Mouse (Mus musculus) cerebral cortex, adult 2 months (tissue): ENCODE data around the gene Col4a2.

Experiments
- WGBS: fragments of 180-500 bp; shearing (Covaris S2); methylation state at CpG from one replicate; pipeline ENCODE4 v1.1.7; 2018; 5-methylcytosine and 5-hydroxymethylcytosine counted together

The Col4a2 gene

GRCm38 (mm10) chr8:11323681-11324080 is 11.1 kb downstream of the Col4a2 start:
- 68% methylated on average over 1 of the region's 1 CpGs for WGBS

- WGBS: 56% methylated on average over 6 of the region's 6 CpGs
Observed at GRCm38 (mm10) chr8:11324801-11325395, 12.3 kb downstream of the Col4a2 start.

DNA sequence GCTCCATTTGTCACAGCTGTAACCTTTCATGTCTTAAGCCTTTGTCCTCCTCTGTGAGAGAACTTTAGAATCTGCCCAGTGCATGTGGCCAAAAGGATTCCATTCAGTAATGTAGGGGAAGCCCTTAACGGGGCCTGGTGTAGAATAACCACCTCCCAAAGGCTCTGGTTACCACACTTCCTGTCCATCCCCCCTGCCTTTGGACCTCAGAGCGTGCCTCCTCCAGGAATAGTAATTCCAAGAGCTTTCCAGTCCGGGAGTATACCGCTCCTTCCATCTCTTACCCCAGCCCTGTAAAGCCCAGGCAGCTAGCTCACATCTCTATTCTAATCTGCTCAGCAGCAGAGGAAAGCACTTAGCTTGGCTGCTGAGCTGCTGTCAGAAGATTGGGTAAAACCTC is 14.7 kb downstream of the Col4a2 start:
- 67% methylated on average over 4 of the region's 4 CpGs for WGBS

DNA sequence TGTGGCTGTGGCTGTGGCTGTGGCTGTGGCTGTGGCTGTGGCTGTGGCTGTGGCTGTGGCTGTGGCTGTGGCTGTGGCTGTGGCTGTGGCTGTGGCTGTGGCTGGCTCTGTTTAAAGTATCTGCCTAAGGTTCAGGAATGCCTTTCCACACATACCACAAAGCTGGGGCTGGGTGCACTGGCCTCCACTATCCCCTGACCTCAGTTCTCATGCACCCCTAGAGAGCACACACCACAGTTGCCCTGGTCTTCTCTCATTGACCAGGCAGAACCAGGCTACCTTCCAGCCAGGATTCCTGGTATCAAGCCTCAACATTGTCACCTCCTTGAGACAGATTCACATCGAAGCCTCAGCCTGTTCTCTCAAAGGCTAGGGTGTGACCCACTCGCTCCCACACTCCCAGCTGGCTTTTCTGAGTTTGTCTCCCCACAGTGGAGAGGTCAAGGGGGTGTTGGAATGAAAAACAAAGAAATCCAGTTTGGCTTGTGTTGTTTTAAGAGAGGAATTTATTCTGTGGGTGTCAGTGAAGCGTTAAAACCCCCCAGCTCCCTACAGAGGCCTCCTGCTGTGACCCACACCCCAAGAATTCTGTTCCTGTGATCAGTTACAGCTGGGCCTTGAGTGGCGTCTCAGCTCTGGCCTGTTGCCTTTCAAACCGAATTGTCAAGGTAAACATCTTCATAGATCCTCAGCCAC is 15.3 kb downstream of the Col4a2 start:
- 72% methylated on average over 5 of the region's 5 CpGs for WGBS

GRCm38 (mm10) chr8:11331561-11331960 is 19.0 kb downstream of the Col4a2 start:
- WGBS: 52% methylated on average over 4 of the region's 4 CpGs

GRCm38 (mm10) chr8:11333746-11334145 is 21.1 kb downstream of the Col4a2 start:
- WGBS: 78% methylated on average over 6 of the region's 6 CpGs

GRCm38 (mm10) chr8:11334493-11334892 is 21.9 kb downstream of the Col4a2 start:
- 84% methylated on average over 3 of the region's 3 CpGs for WGBS

GRCm38 (mm10) chr8:11335238-11335637 is 22.6 kb downstream of the Col4a2 start:
- 91% methylated on average over 4 of the region's 4 CpGs for WGBS

DNA sequence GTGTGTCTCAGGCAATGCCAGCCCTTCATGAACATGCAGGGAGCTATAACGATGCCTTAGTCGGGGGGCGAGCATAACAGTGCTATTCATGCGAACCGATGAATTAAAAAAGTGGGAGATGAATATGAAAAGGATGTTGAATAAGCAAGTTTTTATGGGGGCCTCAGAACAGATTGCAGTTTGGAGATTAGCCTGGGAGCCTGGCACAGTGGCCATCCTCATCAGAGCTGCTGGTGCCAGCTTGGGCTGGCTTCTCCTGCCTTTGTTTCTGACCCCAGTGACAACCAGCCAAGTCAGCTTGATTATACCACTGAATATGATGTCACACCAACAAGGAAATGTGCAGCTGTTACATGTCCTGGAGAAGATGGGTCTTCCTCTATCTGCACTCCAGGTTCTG is 23.7 kb downstream of the Col4a2 start:
- 58% methylated on average over 5 of the region's 5 CpGs for WGBS

- WGBS: 91% methylated on average over 10 of the region's 10 CpGs
Observed at GRCm38 (mm10) chr8:11337642-11338041, 25.0 kb downstream of the Col4a2 start.

DNA sequence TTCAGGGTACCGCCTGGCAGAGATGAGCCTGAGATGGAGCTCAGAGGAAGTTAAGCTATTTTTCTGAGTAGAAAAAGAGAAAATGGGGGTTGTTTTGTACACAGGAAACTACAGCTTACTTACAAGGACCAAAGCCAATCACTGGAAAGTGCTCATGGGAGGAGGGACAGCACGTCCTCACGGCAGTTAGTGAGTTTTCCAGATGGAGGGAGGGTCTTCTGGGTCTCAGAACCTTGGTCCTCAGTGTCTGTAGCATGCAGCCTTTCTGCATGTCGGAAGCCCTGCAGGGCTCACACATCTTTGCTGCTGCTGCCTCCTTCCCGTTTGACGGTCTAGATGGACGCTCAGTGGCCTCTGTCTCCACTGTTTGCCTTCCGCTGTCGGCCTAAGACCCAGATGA is 25.9 kb downstream of the Col4a2 start:
- WGBS: 87% methylated on average over 9 of the region's 9 CpGs

DNA sequence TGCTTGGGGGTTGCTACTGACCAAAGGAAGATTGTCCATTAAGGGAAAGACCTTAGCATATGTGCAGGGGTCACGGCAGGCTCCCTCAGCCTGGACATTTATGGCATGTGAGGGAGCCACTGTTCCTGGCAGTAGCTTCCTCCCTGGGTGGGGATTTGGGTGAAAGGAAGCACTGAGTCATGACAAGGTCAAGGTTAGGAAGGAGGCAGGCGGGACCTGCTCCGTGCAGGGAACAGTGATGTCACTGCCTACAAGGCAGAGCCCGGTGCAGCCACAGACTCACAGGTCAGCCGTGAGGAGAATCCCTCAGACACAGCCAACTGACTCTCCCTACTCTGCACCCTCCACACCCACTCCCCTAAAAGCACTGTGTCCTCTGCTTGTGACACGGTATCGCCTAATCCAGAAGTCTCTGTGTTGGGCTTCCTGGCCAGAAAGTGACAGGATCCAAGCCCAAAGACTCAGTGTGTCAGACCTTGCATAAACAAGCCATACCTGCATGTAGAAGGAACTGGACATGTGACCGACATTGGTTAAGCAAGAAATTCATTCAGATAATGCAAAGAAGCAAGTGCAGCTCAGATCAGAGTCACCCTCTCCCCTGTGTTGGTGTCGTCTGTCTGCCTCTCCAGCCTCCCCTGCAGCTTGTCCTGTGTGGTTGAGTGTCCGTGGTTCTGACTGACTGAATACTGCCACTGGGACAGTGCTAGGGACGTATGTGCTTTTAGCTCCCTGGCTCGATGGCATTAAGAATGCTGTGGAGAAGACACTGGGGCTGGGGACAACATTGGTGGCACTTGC is 27.9 kb downstream of the Col4a2 start:
- 76% methylated on average over 12 of the region's 12 CpGs for WGBS

- WGBS: 72% methylated on average over 3 of the region's 3 CpGs
Observed at GRCm38 (mm10) chr8:11341111-11341566, 28.5 kb downstream of the Col4a2 start.

DNA sequence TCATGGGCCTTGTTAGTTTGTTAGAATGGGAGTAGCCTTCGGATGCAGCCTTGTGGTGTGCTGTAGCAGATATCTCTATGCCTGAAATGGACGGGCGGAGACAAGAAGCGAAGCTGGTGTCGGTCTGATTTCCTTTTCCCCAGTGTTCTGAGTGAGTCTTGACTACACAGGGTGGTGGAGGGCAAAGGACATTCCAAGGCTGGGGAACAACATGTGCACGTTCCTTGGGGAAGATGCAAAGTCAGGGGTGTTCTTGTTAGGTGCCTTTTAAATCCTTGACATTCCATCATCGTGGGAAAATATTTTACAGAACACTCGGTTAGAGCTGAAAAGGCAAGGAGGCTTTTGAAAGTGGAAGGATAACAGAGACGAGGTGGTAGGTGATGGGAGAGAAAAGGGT is 31.9 kb downstream of the Col4a2 start:
- WGBS: 84% methylated on average over 9 of the region's 9 CpGs

DNA sequence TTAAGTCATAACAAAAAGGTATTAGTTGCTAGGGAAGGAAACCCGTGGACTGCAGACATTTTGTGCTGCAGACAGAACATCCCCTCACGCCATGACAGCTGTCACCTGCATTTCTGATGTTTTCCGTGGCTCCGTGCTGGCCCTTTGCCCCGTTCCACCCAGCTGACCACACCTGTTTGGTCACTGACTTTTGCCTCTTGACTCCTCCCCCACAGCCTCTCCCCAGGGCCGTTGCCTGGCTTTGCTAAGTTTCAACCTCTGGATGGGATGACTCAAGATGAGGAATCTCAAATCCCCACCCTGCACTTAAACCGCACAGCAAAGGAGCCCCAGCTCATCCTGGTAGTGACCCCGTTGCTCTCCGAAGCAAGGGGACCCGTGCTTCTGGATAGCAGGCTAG is 33.6 kb downstream of the Col4a2 start:
- WGBS: 90% methylated on average over 10 of the region's 10 CpGs

- 75% methylated on average over 9 of the region's 9 CpGs for WGBS
Observed at GRCm38 (mm10) chr8:11347699-11348098, 35.1 kb downstream of the Col4a2 start.

DNA sequence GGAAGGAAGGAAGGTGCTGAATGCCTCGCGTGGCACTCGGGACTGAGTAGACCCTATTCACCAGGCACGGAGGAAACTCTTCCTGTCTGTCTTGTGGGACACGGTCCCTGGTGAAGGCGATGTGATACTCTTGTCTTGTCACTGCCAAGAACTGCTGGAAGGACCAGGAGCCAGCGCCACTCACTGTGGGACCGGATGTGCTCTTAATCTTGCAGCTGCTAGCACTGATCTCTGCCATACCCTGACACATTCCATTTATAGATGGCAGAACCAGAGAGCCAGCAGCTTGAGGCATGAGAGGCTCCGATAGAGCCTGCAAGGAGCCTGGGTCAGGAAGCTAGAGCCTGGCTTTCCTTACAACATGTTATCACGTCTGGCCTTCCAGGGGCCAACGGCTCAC is 36.0 kb downstream of the Col4a2 start:
- WGBS: 80% methylated on average over 11 of the region's 11 CpGs

DNA sequence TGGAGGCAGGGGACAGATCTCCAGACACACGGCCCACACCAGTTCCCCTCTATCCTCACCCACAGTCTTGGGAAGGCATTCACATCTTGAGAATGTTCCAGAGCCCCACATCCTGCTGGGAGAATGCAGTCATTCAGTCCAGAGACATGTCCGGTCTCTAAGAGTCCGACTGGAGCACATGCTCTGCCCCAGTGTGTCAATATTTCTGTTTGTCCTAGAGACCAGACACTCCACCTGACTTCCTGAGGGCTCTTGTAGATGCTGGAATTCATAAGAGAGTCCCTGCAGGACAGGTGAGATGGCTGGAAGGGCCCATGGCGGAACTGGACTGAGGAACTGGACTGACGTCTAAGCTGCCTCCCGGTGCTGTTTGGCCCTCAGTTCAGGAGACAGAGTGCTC is 38.8 kb downstream of the Col4a2 start:
- 87% methylated on average over 6 of the region's 6 CpGs for WGBS

- WGBS: 44% methylated on average over 11 of the region's 11 CpGs
Observed at GRCm38 (mm10) chr8:11352514-11352913, 39.9 kb downstream of the Col4a2 start.

DNA sequence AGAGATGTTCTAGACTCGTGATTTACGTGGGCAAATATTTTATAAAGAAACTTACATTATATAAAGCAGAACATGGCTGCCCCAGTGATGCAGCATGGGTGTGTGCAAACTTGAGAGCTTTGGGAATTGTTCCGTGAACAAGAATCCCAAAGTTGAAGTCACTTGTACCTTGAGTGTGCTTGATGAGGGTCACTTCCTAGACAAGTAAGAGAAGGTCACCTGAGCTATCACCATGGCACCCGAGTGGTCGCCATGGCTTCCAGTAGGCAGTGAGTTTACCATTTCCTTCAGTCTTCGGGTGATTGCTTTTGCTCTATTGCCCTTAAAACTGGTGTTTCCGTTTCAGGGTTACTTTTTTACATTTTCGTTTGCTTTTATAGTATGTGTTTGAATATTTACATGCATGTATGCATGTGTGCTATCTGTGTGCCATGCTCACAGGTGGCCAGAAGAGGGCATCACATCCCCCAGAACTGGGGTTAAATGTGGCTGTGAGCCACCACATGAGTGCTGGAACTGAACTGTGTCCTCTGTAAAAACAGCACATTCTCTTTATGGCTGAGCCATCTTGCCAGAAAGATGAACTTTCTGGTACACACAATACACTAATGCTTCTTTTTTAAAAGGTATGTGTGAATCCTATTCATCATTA is 42.3 kb downstream of the Col4a2 start:
- WGBS: 97% methylated on average over 8 of the region's 8 CpGs

GRCm38 (mm10) chr8:11355900-11356299 is 43.3 kb downstream of the Col4a2 start:
- 96% methylated on average over 3 of the region's 3 CpGs for WGBS

GRCm38 (mm10) chr8:11356776-11357175 is 44.2 kb downstream of the Col4a2 start:
- 61% methylated on average over 8 of the region's 8 CpGs for WGBS
